Mouse (Mus musculus) retina, postnatal 1 day (tissue): ENCODE results near the gene Hcls1.

ENCODE experiments used
- DNase-seq: peaks from one replicate; pipeline ENCODE4 v3.0.0-alpha.2; 2012

Hcls1 gene

DNA sequence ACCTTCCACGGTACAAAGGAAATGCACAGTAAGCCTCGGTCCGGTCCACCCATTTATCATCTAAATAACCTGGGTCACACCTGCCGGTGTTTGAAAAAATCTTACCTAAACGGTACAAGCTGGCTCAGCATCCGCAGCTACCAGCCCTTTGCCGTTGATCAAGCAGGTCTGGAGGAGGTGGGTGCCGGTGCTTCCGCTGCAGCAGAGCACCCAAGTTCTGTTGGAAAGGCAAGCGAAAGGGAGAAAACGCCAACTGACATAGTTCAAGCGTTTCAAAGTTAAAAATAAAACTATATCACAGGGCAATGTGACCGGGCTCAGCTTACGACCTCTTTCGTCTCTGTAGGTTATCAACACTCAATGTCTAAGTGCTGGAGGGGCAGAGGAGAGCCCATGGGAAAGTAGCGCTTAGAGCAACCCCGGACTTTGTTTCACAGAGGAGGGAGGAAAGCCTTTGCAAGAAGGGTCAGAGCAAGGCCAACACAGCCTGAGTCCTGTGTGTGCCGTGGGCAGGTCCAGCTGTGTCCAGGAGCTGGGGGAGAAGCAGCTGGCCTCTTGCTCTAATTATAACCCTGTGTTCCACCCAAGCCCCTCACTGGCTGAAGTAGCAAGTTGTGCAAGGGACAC, 55.3 kb downstream of the Hcls1 start, which contains the start of gene Fbxo40:
Fbxo40 (minus strand) TSS at position 469 of the 627 bp plus-strand sequence.
- DNase-seq, result no peak

DNA sequence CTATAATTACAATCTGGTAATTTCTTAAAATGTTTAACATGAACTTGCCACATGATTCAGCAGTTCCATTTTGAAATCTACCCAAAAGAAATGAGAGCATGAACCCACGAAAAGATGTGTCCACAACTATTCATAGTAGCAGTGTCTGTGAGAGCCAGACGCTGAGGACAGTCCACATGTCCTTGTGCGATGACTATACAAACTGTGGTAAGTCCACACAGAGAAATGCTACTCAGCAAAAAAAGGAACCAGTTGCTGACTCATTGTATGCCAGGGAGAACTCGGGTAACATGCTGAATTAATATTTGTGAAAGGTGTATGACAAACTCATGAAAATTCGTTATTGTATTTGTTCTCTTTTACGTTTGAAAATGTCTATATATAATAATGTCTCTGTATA, 62.9 kb downstream of the Hcls1 start:
- no peak for DNase-seq

DNA sequence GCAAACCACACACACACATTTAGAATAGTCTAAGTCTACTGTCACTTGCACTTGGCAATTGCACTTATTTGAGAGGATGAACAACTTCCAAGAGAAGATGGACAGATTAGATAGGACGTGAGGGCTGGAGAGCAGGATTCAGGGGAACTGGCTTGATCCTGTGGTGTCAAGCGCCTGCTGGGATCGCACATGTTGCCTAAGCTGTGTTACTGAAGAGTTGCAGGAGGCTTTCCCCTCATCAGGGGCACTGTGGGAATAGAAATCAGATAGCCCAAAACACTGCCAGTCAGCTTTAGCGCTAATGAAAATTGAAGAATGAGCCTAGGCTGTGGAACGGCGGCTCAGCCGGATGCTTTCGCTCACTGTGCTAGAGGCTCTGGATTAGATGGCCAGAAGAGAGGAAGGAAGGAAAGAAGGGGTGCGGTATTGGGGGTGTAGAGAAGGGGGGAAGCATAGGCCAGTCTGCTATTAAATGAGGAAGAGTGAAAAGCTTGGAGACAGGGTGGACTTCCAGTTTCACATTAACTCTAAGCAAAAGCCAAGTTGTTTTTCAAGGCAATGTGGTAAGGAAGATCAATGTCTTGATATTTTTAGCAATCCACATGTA, 64.7 kb downstream of the Hcls1 start:
- DNase-seq, result no peak

DNA sequence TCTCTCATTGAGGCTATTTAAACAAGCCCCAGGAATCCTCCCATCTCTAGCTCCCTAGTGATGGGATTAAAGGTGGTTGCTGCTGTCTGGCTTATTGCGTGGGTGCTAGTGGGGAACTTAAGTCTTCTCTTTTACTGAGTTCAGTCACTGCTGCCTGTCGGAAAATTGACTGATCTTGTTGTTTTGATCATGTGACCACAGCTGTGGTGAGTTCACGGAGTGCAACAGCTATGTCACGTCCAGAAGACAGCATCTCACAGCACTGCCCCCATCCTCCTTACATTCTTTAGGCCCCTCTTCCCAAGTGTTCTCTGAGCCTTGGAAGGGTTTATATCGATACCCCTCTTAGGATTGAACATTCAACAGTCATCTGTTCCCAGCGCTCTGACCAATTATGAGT, 74.5 kb downstream of the Hcls1 start:
- DNase-seq, result no peak

DNA sequence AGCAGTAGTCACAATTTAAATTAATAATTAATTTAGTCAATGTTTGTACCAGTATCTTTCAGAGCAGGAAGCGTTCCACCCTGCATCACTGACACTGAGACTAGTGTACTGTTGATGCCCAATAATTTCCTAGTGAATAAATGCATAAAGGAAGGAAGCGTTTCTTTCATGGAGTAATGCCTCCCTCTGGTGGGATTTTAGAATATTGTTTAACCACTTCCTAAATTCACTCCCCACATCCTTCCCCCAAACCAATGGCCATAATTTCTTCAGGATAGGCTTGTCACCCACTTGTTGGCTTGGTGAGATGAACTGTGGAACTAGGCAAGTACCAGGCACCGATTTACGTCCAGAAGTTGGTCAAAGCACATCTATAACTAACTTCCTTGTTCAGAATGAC, 75.6 kb downstream of the Hcls1 start:
- peak; percentile 80 for DNase-seq

DNA sequence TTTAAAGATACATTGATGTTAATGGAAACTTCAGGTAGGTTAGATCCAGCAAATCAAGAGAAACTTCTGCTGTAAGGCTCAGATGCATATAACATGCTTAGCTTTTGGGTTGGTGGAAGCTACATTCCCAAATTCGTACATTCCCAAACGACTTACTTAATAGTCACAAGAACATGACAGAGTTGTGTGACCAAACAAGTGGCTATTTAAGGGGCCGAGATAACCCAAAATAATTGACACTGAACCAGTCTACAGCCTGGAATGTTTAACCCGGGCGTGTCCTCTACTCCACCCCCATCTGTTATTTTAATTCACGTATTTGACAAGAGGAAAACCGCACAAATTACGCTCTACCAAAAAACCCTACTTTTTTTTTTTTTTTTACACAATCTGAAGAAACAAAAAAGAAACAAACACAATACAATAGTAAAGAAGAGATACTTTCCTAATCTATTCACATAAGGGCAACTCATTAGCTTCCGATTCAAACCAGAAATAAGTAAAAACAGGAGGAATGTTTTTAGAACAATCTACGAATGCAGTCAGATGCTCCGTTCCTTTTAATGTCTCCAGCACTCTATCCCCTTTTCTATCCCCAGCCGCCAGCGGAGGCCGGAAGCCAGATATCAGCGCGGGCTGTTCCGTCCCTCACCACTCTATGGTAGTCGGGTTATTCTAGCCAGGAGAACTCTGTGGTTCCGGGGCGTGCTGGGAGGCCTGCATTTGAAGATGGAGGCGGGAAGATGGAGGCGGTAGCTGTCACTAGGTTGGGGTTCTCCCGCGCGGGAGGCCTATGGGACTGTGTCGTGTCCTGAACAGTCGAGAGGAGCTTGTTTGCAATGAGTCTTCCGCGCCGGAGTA, 76.5 kb downstream of the Hcls1 start, which contains the start of gene Polq:
Polq (plus strand) TSS at position 726 of the 861 bp plus-strand sequence.
- DNase-seq, result peak; percentile 97

DNA sequence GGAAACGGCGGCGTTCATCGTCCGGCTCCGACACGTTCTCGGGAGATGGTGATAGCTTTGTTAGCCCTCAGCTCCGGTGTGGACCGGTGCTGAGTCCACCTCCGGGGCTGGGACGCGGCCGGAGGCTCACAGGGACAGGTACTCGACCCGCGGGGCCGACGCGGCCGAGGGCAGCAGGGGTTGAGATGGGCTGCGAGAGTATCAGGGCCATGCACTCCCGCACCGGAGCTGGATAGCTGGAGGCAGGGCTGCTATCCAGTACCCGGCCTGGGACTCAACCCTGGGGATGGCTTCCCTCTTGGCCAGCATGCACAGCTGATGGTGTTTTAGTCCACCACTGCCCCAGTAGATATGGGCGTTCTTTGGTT, 77.1 kb downstream of the Hcls1 start:
- no peak for DNase-seq

DNA sequence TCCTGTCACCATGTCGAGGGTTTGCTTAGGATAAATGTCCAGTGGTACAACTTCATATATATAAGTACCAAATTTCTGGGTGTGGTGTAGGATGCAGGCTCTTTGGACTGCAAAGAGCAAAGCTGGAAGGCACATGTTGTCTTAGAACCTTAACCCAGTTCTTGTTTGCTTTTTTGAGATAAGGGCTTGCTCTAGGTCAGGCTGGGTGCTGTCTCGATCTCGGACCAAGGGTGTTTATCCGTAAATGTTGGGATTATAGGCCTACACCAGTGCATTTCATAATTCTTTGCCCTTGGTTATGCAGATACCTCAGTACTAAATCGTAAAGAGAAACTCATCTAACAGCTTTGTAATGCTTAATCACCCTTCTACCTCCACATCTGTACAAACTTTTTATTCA, 77.6 kb downstream of the Hcls1 start:
- DNase-seq, result no peak
